Mouse (Mus musculus) cerebellum, adult 2 months (tissue): ENCODE measurements at regions not wholly inside any gene's neighbourhood (a gene's known extent, or its start where the extent isn't known, plus 50 kb on each side); places are given as distances from the start of the nearest gene placed in this dataset.

Experiments used
- CTCF ChIP-seq: fragments of 200-500 bp; IDR thresholded peaks from 2 replicates; pipeline ENCODE4 v1.5.1; 2011; ENCODE audit warnings: low read depth, mild to moderate bottlenecking, control low read depth, low read length, moderate library complexity, borderline replicate concordance; ENCODE audit not compliant: insufficient read depth
- POLR2A ChIP-seq: fragments of 200-500 bp; IDR thresholded peaks from 2 replicates; pipeline ENCODE4 v1.6.1; 2011; ENCODE audit warnings: low read length, control low read depth, borderline replicate concordance; ENCODE audit not compliant: insufficient read depth

DNA sequence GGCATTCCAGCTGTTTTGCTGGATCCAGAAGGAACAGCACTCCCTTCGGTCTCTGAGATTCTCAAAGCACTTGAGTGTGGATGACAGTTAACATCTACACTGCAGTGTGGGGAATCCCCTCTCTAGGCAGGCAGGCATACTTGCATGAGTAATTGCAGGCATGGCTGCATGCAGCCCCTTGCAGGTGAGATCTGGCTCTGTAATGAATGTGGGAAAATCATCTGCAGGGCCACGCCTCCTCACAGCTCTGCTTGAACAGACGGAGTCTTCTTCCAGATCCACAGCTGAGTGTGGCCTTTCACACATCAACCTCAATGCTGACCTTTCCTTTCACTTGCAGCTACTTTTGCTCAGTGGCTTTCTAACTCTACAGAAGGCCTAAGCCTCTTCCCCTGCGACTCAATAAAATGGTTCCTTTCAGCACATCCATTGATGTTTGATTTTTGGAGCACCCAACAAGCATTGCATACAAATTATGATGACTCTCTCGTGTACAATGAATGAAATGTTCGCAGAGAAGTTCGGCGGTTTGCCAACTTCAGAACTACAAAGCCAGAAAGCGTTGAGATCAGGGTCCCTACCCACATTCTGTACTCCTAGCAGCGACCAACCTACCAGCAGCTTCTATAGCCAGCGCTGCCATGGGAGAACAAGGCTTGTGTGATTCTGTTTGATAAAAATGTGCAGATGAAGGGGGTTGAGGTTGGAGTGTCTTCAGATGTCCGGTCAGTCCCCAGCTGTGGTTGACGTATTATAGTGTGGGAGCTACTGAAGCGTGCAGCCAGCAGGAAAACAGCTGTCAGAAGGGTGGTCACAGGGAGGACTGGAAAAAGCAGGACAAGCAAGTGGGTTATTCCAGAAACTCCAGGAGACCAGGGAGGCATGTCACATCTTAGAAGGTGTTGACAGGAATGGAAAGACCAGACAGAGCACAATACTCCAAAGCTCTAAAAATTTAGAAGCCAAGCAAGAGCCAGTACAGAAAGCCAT lies 211.1 kb downstream of the Gm5447 start:
- TF ChIP-seq CTCF = no peak
- TF ChIP-seq POLR2A = no peak
